Mouse (Mus musculus): ENCODE measurements around the gene Flad1.

DNA sequence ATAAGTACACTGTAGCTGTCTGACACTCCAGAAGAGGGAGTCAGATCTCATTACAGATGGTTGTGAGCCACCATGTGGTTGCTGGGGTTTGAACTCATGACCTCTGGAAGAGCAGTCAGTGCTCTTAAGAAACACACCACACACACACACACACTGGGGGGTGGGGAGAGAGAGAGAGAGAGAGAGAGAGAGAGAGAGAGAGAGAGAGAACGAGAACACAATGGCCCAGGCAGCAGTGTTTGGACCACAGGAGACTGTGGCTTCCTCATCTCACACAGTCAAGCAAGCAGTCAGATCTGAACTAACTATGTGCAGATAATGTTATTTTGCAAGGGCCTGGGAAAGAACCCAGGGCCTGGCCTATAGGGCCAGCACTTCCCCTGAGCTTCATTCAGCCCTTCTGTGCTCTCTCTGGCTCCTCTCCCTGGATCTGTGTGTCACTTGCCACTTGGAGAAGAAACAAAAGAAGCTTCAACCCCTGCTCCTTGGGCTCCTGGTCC, 44.2 kb upstream of the Flad1 start:
- TF ChIP-seq POLR2A (IDR thresholded peaks at IDR 0.05; ENCODE audit: control insufficient read depth, extremely low read depth, insufficient read depth, low read length, poor library complexity) (no peak), CTCF (IDR thresholded peaks at IDR 0.05; ENCODE audit: borderline replicate concordance, control insufficient read depth, extremely low read depth, insufficient read depth, low read length, poor library complexity) (no peak)
